Mouse (Mus musculus) liver, embryonic 13.5 days (tissue): ENCODE results near the gene Usp35. TPM values are rescaled to one million over a fixed set of nuclear protein-coding genes. Genes with fewer than 3 reads are reported as not detected.

Experiments
- ATAC-seq: fragments of 200-750 bp; cut with Nextera tagmentation; 2 replicates; pipeline ENCODE4 v1.8.0; 2017; ENCODE audit warnings: low read depth, mild to moderate bottlenecking, moderate number of reproducible peaks, moderate library complexity
- DNase-seq: peaks from one replicate; pipeline ENCODE4 v3.0.0; 2022
- H3K27ac ChIP-seq: fragments of 300-500 bp; sonication (generic); 2 replicates; pipeline ENCODE4 v1.5.1; 2015; ENCODE audit warnings: moderate library complexity, mild to moderate bottlenecking, inconsistent platforms
- H3K27me3 ChIP-seq: fragments of 300-500 bp; sonication (generic); 2 replicates; pipeline ENCODE4 v1.6.1; 2015; ENCODE audit warnings: mild to moderate bottlenecking, inconsistent platforms
- H3K36me3 ChIP-seq: fragments of 300-500 bp; sonication (generic); 2 replicates; pipeline ENCODE4 v1.6.1; 2015; ENCODE audit warnings: mild to moderate bottlenecking, inconsistent platforms
- H3K4me1 ChIP-seq: fragments of 300-500 bp; sonication (generic); replicated peaks from 2 replicates; pipeline ENCODE4 v1.6.1; 2015; ENCODE audit warnings: inconsistent platforms
- H3K4me2 ChIP-seq: fragments of 300-500 bp; sonication (generic); 2 replicates; pipeline ENCODE4 v1.6.1; 2015; ENCODE audit warnings: inconsistent platforms, mild to moderate bottlenecking, moderate library complexity
- H3K4me3 ChIP-seq: fragments of 300-500 bp; sonication (generic); replicated peaks from 2 replicates; pipeline ENCODE4 v1.5.1; 2015; ENCODE audit warnings: mild to moderate bottlenecking, inconsistent platforms
- H3K9ac ChIP-seq: fragments of 300-500 bp; sonication (generic); 2 replicates; pipeline ENCODE4 v1.6.1; 2015; ENCODE audit warnings: mild to moderate bottlenecking, inconsistent platforms
- H3K9me3 ChIP-seq: fragments of 300-500 bp; sonication (generic); replicated peaks from 2 replicates; pipeline ENCODE4 v1.6.1; 2016; ENCODE audit warnings: inconsistent platforms
- WGBS: fragments of 180-500 bp; shearing (Covaris S2); methylation state at CpG from one replicate; pipeline ENCODE4 v1.1.7; 2015; ENCODE audit not compliant: insufficient replicate concordance; 5-methylcytosine and 5-hydroxymethylcytosine counted together
- polyA plus RNA-seq: library from polyadenylated mRNA; unstranded; fragments of >200 nt; fragmentation: Nextera tagmentation; extraction: Ambion mirVana; gene quantifications from 2 replicates; pipeline ENCODE4 v1.2.1, GENCODE M21; 2015

Usp35 gene
- polyA plus RNA-seq, 1 experiment from 2014 or later: 0.14 TPM

- no peaks in the 10 kb centered on the region for H3K4me1 ChIP-seq
- whole genome bisulfite sequencing: 68% methylated on average over 6 of the region's 6 CpGs
- H3K9me3 ChIP-seq: no peaks in the 10 kb centered on the region
Observed at GRCm38 (mm10) chr7:97312856-97313255, 19.0 kb downstream of the Usp35 start.

GRCm38 (mm10) chr7:97312196-97312595 lies 19.6 kb downstream of the Usp35 start:
- Histone ChIP-seq H3K9me3 (no peaks in the 10 kb centered on the region), H3K36me3 (peaks cover 11% of the 10 kb centered on the region), H3K4me3 (no peak overlapping the region), H3K9ac (no peak overlapping the region), H3K4me2 (no peak overlapping the region), H3K27me3 (no peaks in the 10 kb centered on the region), H3K27ac (no peak overlapping the region), H3K4me1 (no peaks in the 10 kb centered on the region)
- DNase-seq (no peak), ATAC-seq (no peak)
- WGBS: 79% methylated on average over 17 of the region's 17 CpGs

More at GRCm38 (mm10) chr7:97312856-97313255, 19.0 kb downstream of the Usp35 start:
- no peak overlapping the region for H3K4me2 ChIP-seq
- H3K9ac ChIP-seq: no peak overlapping the region
- DNase-seq: no peak
- H3K4me3 ChIP-seq: no peak overlapping the region
- H3K27me3 ChIP-seq: no peaks in the 10 kb centered on the region
- ATAC-seq: no peak
- H3K36me3 ChIP-seq: peaks cover 11% of the 10 kb centered on the region
- H3K27ac ChIP-seq: no peak overlapping the region

- no peaks in the 10 kb centered on the region for H3K4me1 ChIP-seq
- no peak for ATAC-seq
- no peak overlapping the region for H3K27ac ChIP-seq
- no peaks in the 10 kb centered on the region for H3K9me3 ChIP-seq
- H3K4me2 ChIP-seq: no peak overlapping the region
- peaks cover 11% of the 10 kb centered on the region for H3K36me3 ChIP-seq
- no peaks in the 10 kb centered on the region for H3K27me3 ChIP-seq
- H3K4me3 ChIP-seq: no peak overlapping the region
- H3K9ac ChIP-seq: no peak overlapping the region
- DNase-seq: no peak
- WGBS: 80% methylated on average over 14 of the region's 14 CpGs
Observed at GRCm38 (mm10) chr7:97311620-97312019, 20.2 kb downstream of the Usp35 start.

- ATAC-seq (no peak), DNase-seq (no peak)
- 0 out of 2 replicates have a peak, but pooled peaks cover 5% of the 10 kb centered on the region for H3K4me1 ChIP-seq
- no peak overlapping the region for H3K9ac ChIP-seq
- H3K27me3 ChIP-seq: no peaks in the 10 kb centered on the region
- WGBS: 71% methylated on average over 3 of the region's 3 CpGs
- H3K4me3 ChIP-seq: no peak overlapping the region
- peaks cover 12% of the 10 kb centered on the region for H3K36me3 ChIP-seq
- no peak overlapping the region for H3K27ac ChIP-seq
- H3K4me2 ChIP-seq: no peak overlapping the region
- no peaks in the 10 kb centered on the region for H3K9me3 ChIP-seq
Observed at GRCm38 (mm10) chr7:97310341-97310635, 21.5 kb downstream of the Usp35 start.

GRCm38 (mm10) chr7:97309461-97310340 lies 22.1 kb downstream of the Usp35 start:
- Histone ChIP-seq H3K36me3 (peaks cover 18% of the 10 kb centered on the region), H3K27me3 (no peaks in the 10 kb centered on the region), H3K4me2 (no peak overlapping the region), H3K27ac (no peak overlapping the region), H3K9ac (no peak overlapping the region), H3K4me1 (0 out of 2 replicates have a peak, but pooled peaks cover 6% of the 10 kb centered on the region), H3K9me3 (no peaks in the 10 kb centered on the region), H3K4me3 (no peak overlapping the region)
- ATAC-seq: no peak
- 87% methylated on average over 4 of the region's 4 CpGs for WGBS
- no peak for DNase-seq

GRCm38 (mm10) chr7:97307546-97307945 lies 24.3 kb downstream of the Usp35 start:
- H3K4me3 ChIP-seq: no peak overlapping the region
- H3K4me1 ChIP-seq: 0 out of 2 replicates have a peak, but pooled peaks cover 6% of the 10 kb centered on the region
- peaks cover 35% of the 10 kb centered on the region for H3K36me3 ChIP-seq
- DNase-seq: no peak
- no peak for ATAC-seq
- H3K4me2 ChIP-seq: no peak overlapping the region
- no peak overlapping the region for H3K27ac ChIP-seq
- WGBS: 57% methylated on average over 1 of the region's 1 CpGs
- H3K27me3 ChIP-seq: no peaks in the 10 kb centered on the region
- no peak overlapping the region for H3K9ac ChIP-seq
- no peaks in the 10 kb centered on the region for H3K9me3 ChIP-seq

- Histone ChIP-seq H3K4me3 (no peak overlapping the region), H3K4me1 (0 out of 2 replicates have a peak, but pooled peaks cover 6% of the 10 kb centered on the region), H3K27me3 (no peaks in the 10 kb centered on the region), H3K27ac (no peak overlapping the region), H3K4me2 (no peak overlapping the region), H3K36me3 (peaks cover 40% of the 10 kb centered on the region), H3K9ac (no peak overlapping the region), H3K9me3 (no peaks in the 10 kb centered on the region)
- ATAC-seq (no peak), DNase-seq (no peak)
- 74% methylated on average over 2 of the region's 2 CpGs for WGBS
Observed at GRCm38 (mm10) chr7:97306813-97307212, 25.0 kb downstream of the Usp35 start.

- Histone ChIP-seq H3K4me2 (no peak overlapping the region), H3K27me3 (no peaks in the 10 kb centered on the region), H3K27ac (no peak overlapping the region), H3K9ac (no peak overlapping the region), H3K9me3 (no peaks in the 10 kb centered on the region), H3K36me3 (peaks cover 42% of the 10 kb centered on the region), H3K4me1 (0 out of 2 replicates have a peak, but pooled peaks cover 6% of the 10 kb centered on the region), H3K4me3 (no peak overlapping the region)
- 62% methylated on average over 4 of the region's 4 CpGs for WGBS
- DNase-seq (no peak), ATAC-seq (no peak)
Observed at GRCm38 (mm10) chr7:97305206-97305605, 26.6 kb downstream of the Usp35 start.

GRCm38 (mm10) chr7:97304471-97304870 lies 27.3 kb downstream of the Usp35 start:
- Histone ChIP-seq H3K36me3 (peaks cover 42% of the 10 kb centered on the region), H3K9ac (no peak overlapping the region), H3K9me3 (no peaks in the 10 kb centered on the region), H3K27ac (no peak overlapping the region), H3K4me2 (no peak overlapping the region), H3K4me3 (no peak overlapping the region), H3K4me1 (0 out of 2 replicates have a peak, but pooled peaks cover 6% of the 10 kb centered on the region), H3K27me3 (no peaks in the 10 kb centered on the region)
- DNase-seq (no peak), ATAC-seq (no peak)

GRCm38 (mm10) chr7:97303614-97304013 lies 28.2 kb downstream of the Usp35 start:
- no peak for DNase-seq
- ATAC-seq: no peak
- Histone ChIP-seq H3K4me3 (no peak overlapping the region), H3K27ac (no peak overlapping the region), H3K4me1 (0 out of 2 replicates have a peak, but pooled peaks cover 6% of the 10 kb centered on the region), H3K9me3 (no peaks in the 10 kb centered on the region), H3K4me2 (no peak overlapping the region), H3K9ac (no peak overlapping the region), H3K27me3 (no peaks in the 10 kb centered on the region), H3K36me3 (peaks cover 43% of the 10 kb centered on the region)
- WGBS: 62% methylated on average over 2 of the region's 2 CpGs

GRCm38 (mm10) chr7:97302876-97303275 lies 28.9 kb downstream of the Usp35 start:
- no peak for ATAC-seq
- H3K4me2 ChIP-seq: no peak overlapping the region
- 71% methylated on average over 4 of the region's 4 CpGs for WGBS
- no peak overlapping the region for H3K27ac ChIP-seq
- DNase-seq: no peak
- no peaks in the 10 kb centered on the region for H3K9me3 ChIP-seq
- no peaks in the 10 kb centered on the region for H3K27me3 ChIP-seq
- H3K36me3 ChIP-seq: peaks cover 38% of the 10 kb centered on the region
- H3K4me1 ChIP-seq: 0 out of 2 replicates have a peak, but pooled peaks cover 6% of the 10 kb centered on the region
- no peak overlapping the region for H3K9ac ChIP-seq
- no peak overlapping the region for H3K4me3 ChIP-seq

- ATAC-seq (no peak), DNase-seq (no peak)
- Histone ChIP-seq H3K4me1 (0 out of 2 replicates have a peak, but pooled peaks cover 6% of the 10 kb centered on the region), H3K4me2 (no peak overlapping the region), H3K27ac (no peak overlapping the region), H3K9ac (no peak overlapping the region), H3K27me3 (no peaks in the 10 kb centered on the region), H3K4me3 (no peak overlapping the region), H3K36me3 (peaks cover 38% of the 10 kb centered on the region), H3K9me3 (no peaks in the 10 kb centered on the region)
- WGBS: 64% methylated on average over 4 of the region's 4 CpGs
Observed at GRCm38 (mm10) chr7:97302261-97302660, 29.6 kb downstream of the Usp35 start.
